Mouse (Mus musculus) central nervous system, embryonic 14 days (tissue): ENCODE results near the gene Cbarp. TPM values are rescaled to one million over a fixed set of nuclear protein-coding genes. Genes with fewer than 3 reads are reported as not detected.

Source experiments
- polyA plus RNA-seq: library from polyadenylated mRNA; depleted of rRNA; stranded (reverse); fragments of >200 nt; gene quantifications from 2 replicates; pipeline ENCODE4 v1.2.3, GENCODE M21; 2012; rRNA removed

Gene Cbarp
- 141 and 148 TPM in 2 replicates for polyA plus RNA-seq

GRCm38 (mm10) chr10:80140666-80141035, at the start of gene Cbarp:
Gene Cbarp, minus strand, starts transcription at chr10:80140835.

GRCm38 (mm10) chr10:80179068-80180051, 38.7 kb upstream of the Cbarp start, which contains the start of gene Efna2:
Gene Efna2, plus strand, starts transcription at chr10:80179482.

GRCm38 (mm10) chr10:80172527-80173292, 32.1 kb upstream of the Cbarp start, which contains the start of gene 1600002K03Rik:
Gene 1600002K03Rik, plus strand, starts transcription at chr10:80172944.

GRCm38 (mm10) chr10:80165392-80166128, 24.9 kb upstream of the Cbarp start, which contains the start of gene Cirbp:
Gene Cirbp, plus strand, starts transcription at chr10:80165985.

GRCm38 (mm10) chr10:80147719-80148601, 7.3 kb upstream of the Cbarp start, which contains the start of gene Midn:
Gene Midn, plus strand, starts transcription at chr10:80148272.

GRCm38 (mm10) chr10:80138553-80139438, 1.8 kb downstream of the Cbarp start, which contains the start of gene Atp5d:
Gene Atp5d, plus strand, starts transcription at chr10:80138632.

GRCm38 (mm10) chr10:80115290-80115943, 25.2 kb downstream of the Cbarp start, which contains the start of gene Stk11:
Gene Stk11, plus strand, starts transcription at chr10:80115803.

GRCm38 (mm10) chr10:80105460-80105859, 35.2 kb downstream of the Cbarp start, which contains the start of gene Sbno2:
Gene Sbno2, minus strand, starts transcription at chr10:80105571.

Other genes starting within 250 kb of the Cbarp start
- 0.32 and 0.45 TPM in 2 replicates for gene Cfd, start 250.0 kb downstream of the Cbarp start, polyA plus RNA-seq
- 72.2 and 72.6 TPM in 2 replicates for gene Med16, start 231.9 kb downstream of the Cbarp start, polyA plus RNA-seq
- gene Gm26602, start 230.0 kb downstream of the Cbarp start, polyA plus RNA-seq, result not detected in 2 replicates
- 2.9 and 3.3 TPM in 2 replicates for gene Kiss1r, start 223.9 kb downstream of the Cbarp start, polyA plus RNA-seq
- gene R3hdm4, start 219.6 kb downstream of the Cbarp start, polyA plus RNA-seq, result 151 and 165 TPM in 2 replicates
- gene Arid3a, start 213.8 kb downstream of the Cbarp start, polyA plus RNA-seq, result 5.7 and 5.8 TPM in 2 replicates
- 56.8 and 61.0 TPM in 2 replicates for gene Wdr18, start 180.7 kb downstream of the Cbarp start, polyA plus RNA-seq
- 0.28 and 0.36 TPM in 2 replicates for gene Grin3b, start 170.1 kb downstream of the Cbarp start, polyA plus RNA-seq
- 232 and 237 TPM in 2 replicates for gene Tmem259, start 156.5 kb downstream of the Cbarp start, polyA plus RNA-seq
- 24.5 and 48.2 TPM in 2 replicates for gene Cnn2, start 152.3 kb downstream of the Cbarp start, polyA plus RNA-seq
- 11.6 and 12.4 TPM in 2 replicates for gene Abca7, start 144.3 kb downstream of the Cbarp start, polyA plus RNA-seq
- gene Arhgap45, start 124.2 kb downstream of the Cbarp start, polyA plus RNA-seq, result 4.7 and 6.9 TPM in 2 replicates
- gene Polr2e, start 101.0 kb downstream of the Cbarp start, polyA plus RNA-seq, result 262 and 267 TPM in 2 replicates
- gene Gpx4, start 93.7 kb downstream of the Cbarp start, polyA plus RNA-seq, result 405 and 406 TPM in 2 replicates
- gene Sbno2, start 35.3 kb downstream of the Cbarp start, polyA plus RNA-seq, result 28.9 and 30.5 TPM in 2 replicates
- 122 and 127 TPM in 2 replicates for gene Stk11, start 25.0 kb downstream of the Cbarp start, polyA plus RNA-seq
- gene Atp5d, start 2.2 kb downstream of the Cbarp start, polyA plus RNA-seq, result 370 and 392 TPM in 2 replicates
- 166 and 189 TPM in 2 replicates for gene Midn, start 7.4 kb upstream of the Cbarp start, polyA plus RNA-seq
- gene Cirbp, start 25.1 kb upstream of the Cbarp start, polyA plus RNA-seq, result 465 and 485 TPM in 2 replicates
- 19.6 and 22.3 TPM in 2 replicates for gene 1600002K03Rik, start 32.1 kb upstream of the Cbarp start, polyA plus RNA-seq
- gene Efna2, start 38.6 kb upstream of the Cbarp start, polyA plus RNA-seq, result 44.2 and 45.0 TPM in 2 replicates
- gene Mum1, start 85.6 kb upstream of the Cbarp start, polyA plus RNA-seq, result 67.3 and 73.6 TPM in 2 replicates
- gene Ndufs7, start 108.3 kb upstream of the Cbarp start, polyA plus RNA-seq, result 288 TPM in 2 replicates
- 15.4 and 28.3 TPM in 2 replicates for gene Gamt, start 120.2 kb upstream of the Cbarp start, polyA plus RNA-seq
- gene Dazap1, start 120.7 kb upstream of the Cbarp start, polyA plus RNA-seq, result 207 and 232 TPM in 2 replicates
- 2,757 and 2,767 TPM in 2 replicates for gene Rps15, start 151.6 kb upstream of the Cbarp start, polyA plus RNA-seq
- 145 and 166 TPM in 2 replicates for gene Apc2, start 155.1 kb upstream of the Cbarp start, polyA plus RNA-seq
- 29.7 and 29.8 TPM in 2 replicates for gene 2310011J03Rik, start 179.7 kb upstream of the Cbarp start, polyA plus RNA-seq
- gene Pcsk4, start 188.7 kb upstream of the Cbarp start, polyA plus RNA-seq, result 4.5 and 6.3 TPM in 2 replicates
- gene Reep6, start 189.1 kb upstream of the Cbarp start, polyA plus RNA-seq, result 2.2 and 3.2 TPM in 2 replicates
- 1.4 and 2.8 TPM in 2 replicates for gene Adamtsl5, start 207.6 kb upstream of the Cbarp start, polyA plus RNA-seq
- 2.6 and 2.9 TPM in 2 replicates for gene Plk5, start 215.6 kb upstream of the Cbarp start, polyA plus RNA-seq
- 86.4 and 98.5 TPM in 2 replicates for gene Mex3d, start 246.8 kb upstream of the Cbarp start, polyA plus RNA-seq